Mouse (Mus musculus) central nervous system, embryonic 18 days (tissue): ENCODE results near the gene Il17rc. TPM values are rescaled to one million over a fixed set of nuclear protein-coding genes. Genes with fewer than 3 reads are reported as not detected.

Experiments used
- polyA plus RNA-seq: library from polyadenylated mRNA; depleted of rRNA; stranded (reverse); fragments of >200 nt; gene quantifications from 2 replicates; pipeline ENCODE4 v1.2.3, GENCODE M21; 2012; rRNA removed

Il17rc gene
- 3.5 and 4.0 TPM in 2 replicates for polyA plus RNA-seq

DNA sequence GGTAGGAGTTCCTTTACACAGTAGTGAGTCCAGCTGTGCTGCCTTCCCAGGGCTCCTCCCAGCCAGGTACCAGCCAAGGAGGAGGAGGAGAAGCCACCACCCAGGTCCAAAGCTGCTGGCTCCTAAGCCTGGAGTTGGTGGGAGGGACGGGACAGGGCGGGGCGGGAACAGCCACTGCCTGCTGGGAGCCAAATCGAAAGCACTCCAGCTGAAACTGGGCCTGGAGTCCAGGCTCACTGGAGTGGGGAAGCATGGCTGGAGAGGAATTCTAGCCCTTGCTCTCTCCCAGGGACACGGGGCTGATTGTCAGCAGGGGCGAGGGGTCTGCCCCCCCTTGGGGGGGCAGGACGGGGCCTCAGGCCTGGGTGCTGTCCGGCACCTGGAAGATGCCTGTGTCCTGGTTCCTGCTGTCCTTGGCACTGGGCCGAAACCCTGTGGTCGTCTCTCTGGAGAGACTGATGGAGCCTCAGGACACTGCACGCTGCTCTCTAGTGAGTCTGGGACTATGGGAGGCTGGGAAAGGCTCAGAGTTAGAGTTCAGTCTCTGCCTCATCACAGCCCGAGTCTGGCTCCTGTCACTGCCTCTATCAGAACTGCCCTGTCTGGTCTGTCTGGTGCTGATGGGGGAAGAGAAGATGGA lies at the start of gene Il17rc:
TSS of gene Il17rc (plus strand) at position 131 of the 640 bp plus-strand sequence.

GRCm38 (mm10) chr6:113435664-113436205 lies 35.5 kb upstream of the Il17rc start, which contains the start of gene Cidec:
Cidec (minus strand) TSS chr6:113435760.

DNA sequence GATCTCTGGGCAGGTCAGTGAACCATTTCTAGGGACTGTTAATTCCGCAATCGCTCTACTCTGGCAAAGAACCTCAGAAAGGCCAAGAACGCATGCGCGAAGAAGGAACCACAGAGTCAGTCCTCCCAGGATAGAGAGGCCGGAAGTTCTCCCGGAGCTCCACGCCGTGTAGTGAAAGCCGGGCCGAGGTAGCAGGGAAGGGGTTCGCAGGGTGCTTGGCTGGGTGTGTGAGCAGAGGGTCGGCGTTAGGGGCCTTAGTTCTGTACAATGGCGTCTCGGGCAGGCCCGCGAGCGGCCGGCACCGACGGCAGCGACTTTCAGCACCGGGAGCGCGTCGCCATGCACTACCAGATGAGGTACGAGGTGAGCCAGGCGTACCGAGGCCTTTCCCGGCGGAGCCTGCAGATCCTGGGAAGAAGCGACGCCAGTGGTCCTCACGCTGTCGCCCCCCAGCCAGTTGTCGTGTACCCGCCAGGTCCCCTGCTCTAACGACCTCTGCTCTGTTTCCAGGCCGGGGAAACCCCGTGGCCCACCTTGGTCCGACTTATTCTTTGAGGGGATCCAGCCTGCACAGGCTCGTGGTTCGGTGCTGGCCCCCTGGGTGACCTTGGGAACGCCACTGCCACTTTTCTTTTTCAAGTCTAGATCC lies 28.7 kb upstream of the Il17rc start, which contains the start of gene Jagn1:
TSS of gene Jagn1 (plus strand) at position 128 of the 649 bp plus-strand sequence.

DNA sequence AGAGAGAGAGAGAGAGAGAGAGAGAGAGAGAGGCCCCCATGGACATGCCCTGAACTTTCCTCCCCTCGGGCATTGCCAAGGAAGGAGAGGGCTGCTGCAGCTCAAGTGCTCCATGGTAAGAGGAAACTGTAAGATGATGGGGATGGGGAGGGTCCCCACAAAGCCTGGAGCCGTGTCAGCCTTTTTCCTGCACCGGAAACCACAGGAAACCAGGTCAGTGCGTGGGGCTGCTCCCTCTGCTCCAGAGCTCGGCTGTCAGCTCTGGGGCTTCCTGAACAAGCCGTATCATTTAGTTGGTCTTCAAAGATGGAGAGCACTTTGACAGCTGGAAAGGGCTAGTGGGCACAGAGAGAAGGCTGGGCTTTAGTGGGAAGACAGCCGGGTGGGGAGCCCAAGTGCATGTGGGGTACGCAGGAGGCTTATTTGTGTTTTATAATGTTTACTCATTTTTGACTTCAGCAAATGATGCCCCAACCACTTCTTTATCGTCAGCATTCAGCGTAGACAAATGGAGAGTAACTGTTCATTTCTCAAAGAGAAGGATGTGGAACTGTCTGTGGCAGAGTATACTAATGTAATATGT lies 13.2 kb upstream of the Il17rc start, which contains the start of gene Il17re:
TSS of gene Il17re (plus strand) at position 533 of the 583 bp plus-strand sequence.

GRCm38 (mm10) chr6:113483100-113483615 lies 11.9 kb downstream of the Il17rc start, which contains the start of gene Creld1:
Creld1 (plus strand) TSS chr6:113483297.

GRCm38 (mm10) chr6:113501388-113502084 lies 30.3 kb downstream of the Il17rc start, which contains the start of gene Prrt3:
Prrt3 (minus strand) TSS chr6:113501931.

GRCm38 (mm10) chr6:113530932-113531839 lies 60.0 kb downstream of the Il17rc start, which contains the start of the genes Emc3 and Fancd2:
Emc3 (minus strand) TSS chr6:113531652.
Fancd2 (plus strand) TSS chr6:113531682.

Other genes with a start within 250 kb of the Il17rc start
- 33.4 and 34.9 TPM in 2 replicates for gene Mtmr14, start 233.6 kb upstream of the Il17rc start, polyA plus RNA-seq
- gene Cpne9, start 189.1 kb upstream of the Il17rc start, polyA plus RNA-seq, result 3.1 and 9.4 TPM in 2 replicates
- 28.8 and 28.9 TPM in 2 replicates for gene Brpf1, start 164.3 kb upstream of the Il17rc start, polyA plus RNA-seq
- 14.3 and 16.3 TPM in 2 replicates for gene Ogg1, start 144.5 kb upstream of the Il17rc start, polyA plus RNA-seq
- gene Camk1, start 127.4 kb upstream of the Il17rc start, polyA plus RNA-seq, result 102 and 103 TPM in 2 replicates
- gene Tada3, start 93.5 kb upstream of the Il17rc start, polyA plus RNA-seq, result 70.0 and 78.9 TPM in 2 replicates
- 132 and 137 TPM in 2 replicates for gene Arpc4, start 93.3 kb upstream of the Il17rc start, polyA plus RNA-seq
- gene Ttll3, start 82.2 kb upstream of the Il17rc start, polyA plus RNA-seq, result 22.2 and 22.8 TPM in 2 replicates
- 20.9 and 21.9 TPM in 2 replicates for gene Rpusd3, start 52.1 kb upstream of the Il17rc start, polyA plus RNA-seq
- gene Cidec, start 35.7 kb upstream of the Il17rc start, polyA plus RNA-seq, result 0.04 and 0.07 TPM in 2 replicates
- 69.3 and 70.5 TPM in 2 replicates for gene Jagn1, start 28.9 kb upstream of the Il17rc start, polyA plus RNA-seq
- 0.13 and 0.36 TPM in 2 replicates for gene Il17re, start 12.9 kb upstream of the Il17rc start, polyA plus RNA-seq
- 43.0 and 44.8 TPM in 2 replicates for gene Creld1, start 11.9 kb downstream of the Il17rc start, polyA plus RNA-seq
- 13.0 and 13.1 TPM in 2 replicates for gene Prrt3, start 30.5 kb downstream of the Il17rc start, polyA plus RNA-seq
- 74.1 and 76.8 TPM in 2 replicates for gene Emc3, start 60.2 kb downstream of the Il17rc start, polyA plus RNA-seq
- gene Fancd2, start 60.3 kb downstream of the Il17rc start, polyA plus RNA-seq, result 4.5 and 4.6 TPM in 2 replicates
- 0.04 TPM in 1 of 2 replicates, not detected in the other for gene Fancd2os, start 129.3 kb downstream of the Il17rc start, polyA plus RNA-seq
- gene Brk1, start 133.3 kb downstream of the Il17rc start, polyA plus RNA-seq, result 247 and 262 TPM in 2 replicates
- 55.8 and 61.6 TPM in 2 replicates for gene Vhl, start 152.5 kb downstream of the Il17rc start, polyA plus RNA-seq
- 4.9 and 5.6 TPM in 2 replicates for gene Irak2, start 167.0 kb downstream of the Il17rc start, polyA plus RNA-seq
- gene Tatdn2, start 225.6 kb downstream of the Il17rc start, polyA plus RNA-seq, result 32.8 and 33.1 TPM in 2 replicates
- 0.13 and 0.47 TPM in 2 replicates for gene Ghrl, start 248.5 kb downstream of the Il17rc start, polyA plus RNA-seq